Comparison of ENCODE assay signal across 9 mouse cellular contexts in genomic region chr9:22069881-22070553, GRCm38 (mm10). TPM values are rescaled to one million over a fixed set of nuclear protein-coding genes. Genes with fewer than 3 reads are reported as not detected.
DNase-seq lines count a peak whose midpoint lies in the region; ATAC-seq and TF ChIP-seq lines count a peak whose summit lies in the region.
"Had no signal": no experiment of that assay in that cellular context is flagged by ENCODE, and none has a peak within 500 bp of the region (broad histone marks: within the 10 kb centered on the region; RNA-seq: fewer than 3 reads in every experiment).

No protein-coding gene starts in this region.

- no peak for DNase-seq in kidney, postnatal 25 days
- DNase-seq in embryonic facial prominence, embryonic 10.5 days (ENCODE audit: low spot score): no peak
- DNase-seq in urinary bladder, postnatal 14 days (ENCODE audit: low spot score): no peak
- DNase-seq in MN1 (ENCODE audit: low spot score): no peak

- peak overlapping the region; percentile 82 for H3ac ChIP-seq in myocyte (ENCODE audit: control insufficient read depth, insufficient read length)

- H3K4me3 ChIP-seq in kidney, embryonic 15.5 days (replicated peaks): peak overlapping the region; percentile 91
- peak overlapping the region; percentile 92 for H3K4me3 ChIP-seq in embryonic facial prominence, embryonic 10.5 days
- peak overlapping the region; percentile 75 for H3K4me3 ChIP-seq in hindbrain, embryonic 16.5 days (ENCODE audit: low read length)
- peak overlapping the region; percentile 26 for H3K4me3 ChIP-seq in myocyte

- ATAC-seq in kidney, embryonic 15.5 days (replicated peaks; ENCODE audit: low FRiP score): peak; percentile 9
- peak; percentile 13 for ATAC-seq in hindbrain, embryonic 16.5 days
- ATAC-seq in inflammation-experienced regulatory T-cells, adult 6 months: no peak

- H3K4me2 ChIP-seq in kidney, embryonic 15.5 days: peak overlapping the region; percentile 64
- peak overlapping the region; percentile 71 for H3K4me2 ChIP-seq in hindbrain, embryonic 16.5 days (ENCODE audit: low read length)
- H3K4me2 ChIP-seq in myocyte (ENCODE audit: low read depth): peak overlapping the region; percentile 73

- 75% methylated on average over 4 of the region's 4 CpGs for WGBS in kidney, embryonic 15.5 days
- WGBS in embryonic facial prominence, embryonic 10.5 days: 76% methylated on average over 4 of the region's 4 CpGs
- 71% methylated on average over 4 of the region's 4 CpGs for WGBS in hindbrain, embryonic 16.5 days

- H3K36me3 ChIP-seq in kidney, embryonic 15.5 days: peaks cover 50% of the 10 kb centered on the region
- H3K36me3 ChIP-seq in embryonic facial prominence, embryonic 10.5 days (replicated peaks): peaks cover 73% of the 10 kb centered on the region
- H3K36me3 ChIP-seq in hindbrain, embryonic 16.5 days (ENCODE audit: control insufficient read depth, insufficient read depth, low read length): peaks cover 9% of the 10 kb centered on the region
- H3K36me3 ChIP-seq in myocyte (ENCODE audit: control insufficient read depth, insufficient read depth): no peaks in the 10 kb centered on the region

- H3K27ac ChIP-seq in kidney, embryonic 15.5 days: peak overlapping the region; percentile 99
- H3K27ac ChIP-seq in embryonic facial prominence, embryonic 10.5 days (replicated peaks): peak overlapping the region; percentile 99; the same call in 1 of the 2 replicates
- peak overlapping the region; percentile 97; the same call in 1 of the 2 replicates for H3K27ac ChIP-seq in hindbrain, embryonic 16.5 days (ENCODE audit: low read depth, low read length)

- no peak for TF ChIP-seq POLR2A in myocyte (IDR thresholded peaks at IDR 0.05; ENCODE audit: insufficient read length, low read depth)

- H3K4me1 ChIP-seq in kidney, embryonic 15.5 days: peaks cover 24% of the 10 kb centered on the region
- H3K4me1 ChIP-seq in embryonic facial prominence, embryonic 10.5 days: peaks cover 18% of the 10 kb centered on the region
- H3K4me1 ChIP-seq in hindbrain, embryonic 16.5 days (ENCODE audit: control insufficient read depth, insufficient read depth, low read depth, low read length): peaks cover 14% of the 10 kb centered on the region

- no peaks in the 10 kb centered on the region for H3K27me3 ChIP-seq in kidney, embryonic 15.5 days
- no peaks in the 10 kb centered on the region for H3K27me3 ChIP-seq in embryonic facial prominence, embryonic 10.5 days (replicated peaks; ENCODE audit: low read depth, poor library complexity, severe bottlenecking)
- no peaks in the 10 kb centered on the region for H3K27me3 ChIP-seq in hindbrain, embryonic 16.5 days (replicated peaks; ENCODE audit: control insufficient read depth, insufficient read depth, low read length)
- H3K27me3 ChIP-seq in myocyte (ENCODE audit: control insufficient read depth, insufficient read depth, insufficient read length): no peaks in the 10 kb centered on the region

- no peaks in the 10 kb centered on the region for H3K79me2 ChIP-seq in myocyte (ENCODE audit: control insufficient read depth, insufficient read depth)

- peak overlapping the region; percentile 34 for H3K9ac ChIP-seq in kidney, embryonic 15.5 days
- peak overlapping the region; percentile 91 for H3K9ac ChIP-seq in hindbrain, embryonic 16.5 days (ENCODE audit: low read depth, low read length)

- no peaks in the 10 kb centered on the region for H3K9me3 ChIP-seq in kidney, embryonic 15.5 days (replicated peaks)
- H3K9me3 ChIP-seq in embryonic facial prominence, embryonic 10.5 days: no peaks in the 10 kb centered on the region
- H3K9me3 ChIP-seq in hindbrain, embryonic 16.5 days (ENCODE audit: control insufficient read depth, low read length): no peaks in the 10 kb centered on the region

TF ChIP-seq in myocyte, 11 proteins besides CTCF, POLR2A, EP300 and RAD21:
- TF ChIP-seq TCF3 (IDR thresholded peaks at IDR 0.05; ENCODE audit: insufficient read length, low read depth) (no peak), MYOD1 (IDR thresholded peaks at IDR 0.05; ENCODE audit: control insufficient read depth in 1 of 3, insufficient read length in 2 of 3, low read depth in 2 of 3) (no peak), SRF (IDR thresholded peaks at IDR 0.05; ENCODE audit: control insufficient read depth, insufficient read length, low read depth) (no peak), E2F4 (IDR thresholded peaks at IDR 0.05; ENCODE audit: insufficient read depth) (no peak), TCF12 (IDR thresholded peaks at IDR 0.05; ENCODE audit: insufficient read depth, poor library complexity, severe bottlenecking) (no peak), REST (IDR thresholded peaks at IDR 0.05; ENCODE audit: insufficient read depth, insufficient read length) (no peak), MAX (IDR thresholded peaks at IDR 0.05; ENCODE audit: low read depth) (no peak), CEBPB (IDR thresholded peaks at IDR 0.05; ENCODE audit: insufficient read depth, poor library complexity, severe bottlenecking) (no peak), USF1 (IDR thresholded peaks at IDR 0.05; ENCODE audit: low read depth) (no peak), MYOG (IDR thresholded peaks at IDR 0.05; ENCODE audit: control insufficient read depth in 1 of 3, insufficient read depth in 1 of 3, insufficient read length in 2 of 3, low read depth in 2 of 3) (no peak), POLR2AphosphoS2 (IDR thresholded peaks at IDR 0.05; ENCODE audit: insufficient read length, low read depth) (no peak)

RNA-seq across cellular contexts. Expression of gene Gm49318, which starts 1.0 kb away (rescaled TPM):
- polyA plus RNA-seq in kidney, embryonic 15.5 days (2015; fragmentation: Nextera tagmentation; extraction: Ambion mirVana): not detected in 2 replicates
- polyA plus RNA-seq in embryonic facial prominence, embryonic 10.5 days (2016; fragmentation: Nextera tagmentation; extraction: Ambion mirVana): not detected in 2 replicates
- not detected in 2 replicates for polyA plus RNA-seq in hindbrain, embryonic 16.5 days (2015; fragmentation: Nextera tagmentation; extraction: Ambion mirVana)
- not detected for polyA plus RNA-seq in myocyte (2012; fragmentation: generic; extraction: Trizol)
- polyA plus RNA-seq in inflammation-experienced regulatory T-cells, adult 6 months (2017; shearing (Covaris generic)): not detected
- polyA plus RNA-seq: large intestine, adult 2 months had no signal

RNA-seq across cellular contexts. Expression of gene Zfp653, which starts 1.2 kb away (rescaled TPM):
- polyA plus RNA-seq in kidney, embryonic 15.5 days (2015; fragmentation: Nextera tagmentation; extraction: Ambion mirVana): 11.7 and 14.0 TPM in 2 replicates
- polyA plus RNA-seq in embryonic facial prominence, embryonic 10.5 days (2016; fragmentation: Nextera tagmentation; extraction: Ambion mirVana): 9.1 and 10.2 TPM in 2 replicates
- 16.6 and 16.7 TPM in 2 replicates for polyA plus RNA-seq in hindbrain, embryonic 16.5 days (2015; fragmentation: Nextera tagmentation; extraction: Ambion mirVana)
- polyA plus RNA-seq in myocyte (2012; fragmentation: generic; extraction: Trizol): 8.3 TPM
- 1 to 10 TPM; 2.9 to 7.0 (median 6.5) TPM for polyA plus RNA-seq in inflammation-experienced regulatory T-cells, adult 6 months (2017; shearing (Covaris generic))

RNA-seq across cellular contexts. Expression of gene Ecsit, which starts 15.2 kb away (rescaled TPM):
- polyA plus RNA-seq in kidney, embryonic 15.5 days (2015; fragmentation: Nextera tagmentation; extraction: Ambion mirVana): 43.1 and 49.4 TPM in 2 replicates
- 38.6 and 41.7 TPM in 2 replicates for polyA plus RNA-seq in embryonic facial prominence, embryonic 10.5 days (2016; fragmentation: Nextera tagmentation; extraction: Ambion mirVana)
- 60.9 and 62.3 TPM in 2 replicates for polyA plus RNA-seq in hindbrain, embryonic 16.5 days (2015; fragmentation: Nextera tagmentation; extraction: Ambion mirVana)
- 37.0 TPM for polyA plus RNA-seq in myocyte (2012; fragmentation: generic; extraction: Trizol)
- 10 to 100 TPM; 27.7 to 40.0 (median 37.7) TPM for polyA plus RNA-seq in inflammation-experienced regulatory T-cells, adult 6 months (2017; shearing (Covaris generic))

RNA-seq across cellular contexts. Expression of gene Elavl3, which starts 18.2 kb away (rescaled TPM):
- polyA plus RNA-seq in kidney, embryonic 15.5 days (2015; fragmentation: Nextera tagmentation; extraction: Ambion mirVana): 0.53 and 1.1 TPM in 2 replicates
- 8.2 and 10.1 TPM in 2 replicates for polyA plus RNA-seq in embryonic facial prominence, embryonic 10.5 days (2016; fragmentation: Nextera tagmentation; extraction: Ambion mirVana)
- 77.8 and 80.4 TPM in 2 replicates for polyA plus RNA-seq in hindbrain, embryonic 16.5 days (2015; fragmentation: Nextera tagmentation; extraction: Ambion mirVana)
- polyA plus RNA-seq in myocyte (2012; fragmentation: generic; extraction: Trizol): 0.06 TPM
- polyA plus RNA-seq in inflammation-experienced regulatory T-cells, adult 6 months (2017; shearing (Covaris generic)): not detected

RNA-seq across cellular contexts. Expression of gene Cnn1, which starts 29.0 kb away (rescaled TPM):
- 11.1 and 40.8 TPM in 2 replicates for polyA plus RNA-seq in kidney, embryonic 15.5 days (2015; fragmentation: Nextera tagmentation; extraction: Ambion mirVana)
- 1.3 and 3.1 TPM in 2 replicates for polyA plus RNA-seq in embryonic facial prominence, embryonic 10.5 days (2016; fragmentation: Nextera tagmentation; extraction: Ambion mirVana)
- polyA plus RNA-seq in hindbrain, embryonic 16.5 days (2015; fragmentation: Nextera tagmentation; extraction: Ambion mirVana): 0.93 and 1.4 TPM in 2 replicates
- 7.1 TPM for polyA plus RNA-seq in myocyte (2012; fragmentation: generic; extraction: Trizol)
- under 1 TPM; 0.20 to 0.36 (median 0.32) TPM for polyA plus RNA-seq in inflammation-experienced regulatory T-cells, adult 6 months (2017; shearing (Covaris generic))

Comparison
In these comparisons a context has a peak if more than half of its experiments do, and no peak if none do; other contexts are left out.
1. H3K4me3 ChIP-seq: peak in every context shown above with its lines; median percentile 92 in embryonic facial prominence, embryonic 10.5 days; 91 in kidney, embryonic 15.5 days; 75 in hindbrain, embryonic 16.5 days; 26 in myocyte.